Mouse (Mus musculus) neural tube, embryonic 10.5 days (tissue): ENCODE results near the gene Tsks.

Experiments
- DNase-seq: peaks from one replicate; pipeline ENCODE4 v3.0.0-alpha.2; 2017; ENCODE audit warnings: low spot score; ENCODE audit errors: extremely low spot score

Tsks gene

DNA sequence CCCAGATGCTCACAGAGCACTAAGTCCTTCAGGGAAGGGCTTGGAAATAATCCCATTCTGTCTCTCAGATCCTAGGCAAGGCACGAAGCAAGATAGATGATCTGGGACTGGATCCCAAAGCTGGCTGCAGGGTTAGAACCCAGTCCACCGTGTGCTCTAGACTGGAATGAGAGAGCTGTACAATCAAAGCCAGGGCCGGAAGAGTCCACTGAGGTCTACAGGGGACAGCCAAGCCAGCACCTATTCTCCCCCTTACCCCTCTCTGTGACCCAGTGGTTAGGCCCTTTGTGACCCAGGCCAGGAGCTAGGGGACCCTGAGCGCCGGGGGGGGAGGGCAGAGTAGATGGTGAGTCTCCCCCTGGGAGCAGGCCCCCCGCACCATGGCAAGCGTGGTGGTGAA lies at the start of gene Tsks:
Gene Tsks, plus strand, starts transcription at position 301 of the 400 bp plus-strand sequence.
- no peak for DNase-seq

DNA sequence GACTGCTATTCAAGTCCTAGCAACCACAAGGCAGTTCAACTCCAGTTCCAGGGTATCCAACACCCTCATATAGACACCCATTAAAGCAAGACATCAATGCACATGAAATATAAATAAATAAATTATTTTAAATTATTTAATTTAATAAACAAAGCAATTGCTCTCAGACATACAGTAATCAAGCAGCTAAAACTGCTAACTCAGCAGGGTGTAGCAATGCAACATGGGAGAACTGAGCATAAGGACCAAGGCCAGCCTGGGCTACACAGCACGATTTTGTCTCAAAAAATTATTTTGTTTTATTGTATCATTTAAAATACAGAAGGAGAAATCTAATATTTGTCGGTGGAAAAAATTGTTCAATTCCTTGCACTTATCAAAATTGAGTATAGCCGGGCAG lies 48.8 kb upstream of the Tsks start:
- no peak for DNase-seq

DNA sequence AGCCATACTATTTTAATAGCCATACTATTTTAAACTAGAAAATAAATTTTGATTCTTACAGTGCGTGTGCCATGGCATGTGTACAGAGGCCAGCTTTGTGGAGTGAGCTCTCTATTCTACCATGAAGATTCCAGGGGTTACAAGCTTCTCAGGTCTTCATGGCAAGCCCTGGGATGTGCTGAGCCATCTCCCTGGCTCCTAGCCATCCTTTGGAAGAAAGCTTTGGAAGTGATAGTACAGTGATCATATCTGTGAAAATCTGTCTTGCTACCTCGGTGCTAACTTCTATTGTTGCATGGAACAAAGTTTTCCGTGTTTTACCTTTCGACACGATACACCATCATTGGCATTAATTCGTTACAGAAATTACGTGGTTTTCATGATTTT lies 47.8 kb upstream of the Tsks start:
- DNase-seq, result no peak

DNA sequence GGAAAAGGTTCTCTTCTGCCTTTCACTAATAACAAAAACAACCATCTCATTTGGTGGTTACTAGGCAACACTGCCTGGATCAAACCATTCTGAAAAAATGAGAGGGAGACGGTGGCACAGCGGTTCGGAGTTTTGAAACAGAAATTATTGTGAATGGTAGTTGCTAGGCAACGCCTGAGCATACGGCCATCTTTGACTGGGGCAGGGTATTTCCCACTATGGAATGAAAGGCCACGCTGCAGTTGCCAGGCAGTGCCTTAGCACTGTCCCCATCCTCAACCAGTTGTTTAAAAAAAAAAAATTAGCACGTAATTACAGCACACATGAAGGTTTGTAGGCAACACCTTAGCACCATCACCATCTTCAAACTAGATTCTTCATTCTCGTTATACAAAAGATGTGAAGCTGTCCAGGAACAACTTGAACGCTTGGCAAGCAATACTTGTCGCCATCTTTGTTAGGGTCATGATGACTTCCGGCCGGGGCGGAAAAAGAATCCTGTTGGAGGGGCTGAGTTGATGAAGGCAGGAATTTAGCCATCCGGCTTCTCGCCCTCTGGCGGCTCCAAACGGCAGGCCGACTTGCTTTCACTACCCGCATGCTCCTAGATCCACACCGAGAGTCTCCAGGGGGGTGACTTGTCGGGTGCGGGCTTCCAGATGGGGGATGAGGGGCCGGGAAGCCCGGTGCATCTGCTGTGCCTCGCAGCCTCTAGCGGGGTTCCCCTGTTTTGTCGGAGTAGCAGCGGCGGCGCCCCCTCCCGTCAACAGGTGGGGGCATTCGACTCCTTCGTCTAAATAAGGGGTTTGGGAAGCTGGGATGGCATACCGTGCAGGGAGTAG lies 47.2 kb upstream of the Tsks start, which contains the start of gene Fuz:
Gene Fuz, plus strand, starts transcription at position 487 of the 842 bp plus-strand sequence.
- DNase-seq, result peak; percentile 89

DNA sequence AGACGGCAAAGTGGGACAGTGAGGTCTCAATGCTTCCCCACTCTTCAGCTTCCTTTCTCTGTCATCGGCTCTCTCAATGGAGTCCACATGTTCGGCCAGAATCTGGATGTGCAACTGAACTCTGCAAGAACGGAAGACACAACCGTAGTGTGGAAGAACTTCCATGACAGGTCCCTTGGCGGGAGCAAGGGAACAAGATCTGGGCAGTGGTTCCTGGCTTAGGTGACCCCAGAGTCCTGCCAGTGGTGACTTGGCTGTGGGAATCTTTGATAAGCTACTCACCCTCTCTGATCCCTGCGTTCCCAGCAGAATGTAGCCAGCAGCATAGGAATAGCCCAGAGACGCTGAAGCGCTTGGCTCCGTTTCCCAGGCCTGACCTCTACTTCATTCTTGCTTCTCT lies 46.5 kb upstream of the Tsks start:
- no peak for DNase-seq

DNA sequence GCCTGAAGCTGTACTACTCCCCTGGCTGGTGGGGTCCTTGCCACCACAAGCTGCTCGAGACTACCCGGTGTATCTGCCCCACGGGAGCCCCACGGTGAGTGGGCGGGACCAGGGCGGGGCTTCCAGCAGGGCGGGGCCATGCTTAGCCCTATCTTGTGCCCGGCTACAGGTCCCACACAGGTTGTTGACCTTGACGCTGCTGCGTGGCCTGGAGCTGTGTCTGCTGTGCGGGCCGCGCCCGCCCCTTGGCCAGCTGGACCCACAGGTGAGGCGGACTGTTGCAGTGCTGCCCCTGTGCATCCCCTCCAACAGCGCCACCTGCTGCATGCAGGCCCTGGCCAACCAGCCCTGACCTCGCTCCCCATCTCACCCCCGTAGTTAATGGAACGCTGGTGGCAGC lies 44.4 kb upstream of the Tsks start:
- DNase-seq, result no peak

DNA sequence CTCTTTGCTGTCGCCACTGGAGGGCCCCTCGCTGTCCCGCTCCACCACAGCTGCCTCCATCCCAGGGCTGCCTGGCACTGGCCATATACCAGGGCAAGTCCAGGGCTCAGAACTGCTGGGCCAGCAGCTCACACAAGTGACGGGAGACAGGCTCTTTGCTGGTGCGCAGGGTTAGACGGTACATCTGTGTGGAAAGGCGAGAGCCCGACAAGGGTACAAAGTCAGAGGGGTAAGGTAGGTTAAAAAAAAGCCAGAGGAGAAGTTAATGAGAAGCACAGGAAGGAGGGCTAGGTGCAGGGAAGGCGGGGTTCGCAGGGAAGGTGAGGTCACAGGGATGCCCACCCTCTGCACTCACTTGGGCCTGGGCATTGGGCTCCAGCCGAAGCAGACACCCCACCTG lies 42.4 kb upstream of the Tsks start:
- DNase-seq, result no peak

DNA sequence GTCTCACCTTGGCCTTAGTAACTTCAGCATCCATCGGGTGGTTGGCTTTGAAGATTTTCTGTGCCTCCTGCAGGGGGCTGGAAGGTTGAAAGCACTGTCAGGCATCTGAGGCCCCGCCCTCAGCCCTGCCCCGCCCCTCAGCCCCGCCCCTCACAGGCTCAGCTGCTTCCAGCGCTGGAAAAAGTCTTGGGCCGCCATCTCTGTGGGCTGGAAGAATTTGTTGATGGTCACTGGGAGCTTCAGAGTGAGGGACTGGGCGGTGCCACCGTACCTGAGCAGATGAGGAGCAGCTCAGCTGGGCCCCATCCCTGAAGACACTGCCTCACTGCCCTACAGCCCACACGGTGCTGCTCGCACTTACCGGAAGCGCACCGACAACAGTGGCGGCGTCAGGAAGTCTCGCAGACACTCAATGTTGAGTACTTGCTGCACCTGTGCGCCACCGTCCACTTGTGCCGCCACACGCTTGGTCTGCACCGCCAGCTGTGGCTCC lies 41.7 kb upstream of the Tsks start:
- DNase-seq, result peak; percentile 73

DNA sequence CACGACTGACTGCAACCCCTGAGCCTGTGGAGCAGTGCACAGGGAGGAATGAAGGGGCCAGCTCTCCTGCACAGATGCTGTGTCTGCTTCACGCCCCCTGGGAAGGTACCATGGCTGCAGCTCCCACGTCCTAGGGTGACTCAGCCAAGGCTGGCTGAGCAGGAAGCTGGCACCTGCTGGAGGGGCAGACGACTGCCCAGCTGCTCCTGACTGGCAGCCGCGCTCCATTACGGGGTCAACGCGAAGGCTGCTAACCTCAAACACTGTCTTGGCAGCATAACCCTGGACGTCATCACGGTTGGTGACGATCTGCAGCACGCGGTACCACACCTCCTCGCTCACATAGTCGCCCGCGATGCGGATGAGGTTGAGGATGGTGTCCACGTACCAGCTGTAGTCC lies 37.6 kb upstream of the Tsks start:
- DNase-seq, result no peak

DNA sequence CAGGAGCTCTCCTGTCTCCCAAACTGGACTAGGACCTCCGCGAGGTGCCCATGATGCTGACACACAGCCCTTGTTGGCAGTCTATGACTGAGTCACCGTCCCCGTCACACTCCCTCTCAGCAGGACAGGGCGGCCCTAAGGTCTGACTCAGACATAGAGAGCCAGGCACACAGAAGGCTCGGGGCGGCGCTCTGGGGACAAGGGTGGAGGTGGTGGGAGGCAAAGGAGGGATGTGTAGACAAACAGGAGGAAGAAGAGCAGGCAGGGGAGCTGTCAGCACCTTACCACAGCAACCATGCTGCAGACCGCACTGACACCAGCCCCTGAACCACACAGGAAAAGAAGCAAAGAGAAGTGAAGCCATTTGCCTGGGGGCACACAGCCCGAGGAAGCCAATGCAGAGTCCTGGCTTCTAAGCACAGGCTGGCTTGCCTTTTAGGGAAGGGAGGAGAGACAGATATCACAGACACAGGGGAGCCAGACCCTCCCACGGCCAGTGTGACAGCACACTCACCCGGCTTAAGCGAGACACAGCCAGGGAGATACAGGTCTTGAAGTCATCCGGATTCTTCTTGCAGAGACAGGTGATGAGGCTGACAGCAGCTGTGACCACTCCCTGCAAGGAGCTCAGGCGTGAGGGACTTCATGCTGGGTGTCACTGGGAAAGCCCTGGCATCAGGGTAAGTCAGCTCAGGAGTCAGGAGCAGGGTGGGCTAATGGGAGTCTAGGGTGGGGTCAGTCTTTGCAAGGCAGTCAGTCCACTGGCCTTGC lies 34.1 kb upstream of the Tsks start:
- no peak for DNase-seq

DNA sequence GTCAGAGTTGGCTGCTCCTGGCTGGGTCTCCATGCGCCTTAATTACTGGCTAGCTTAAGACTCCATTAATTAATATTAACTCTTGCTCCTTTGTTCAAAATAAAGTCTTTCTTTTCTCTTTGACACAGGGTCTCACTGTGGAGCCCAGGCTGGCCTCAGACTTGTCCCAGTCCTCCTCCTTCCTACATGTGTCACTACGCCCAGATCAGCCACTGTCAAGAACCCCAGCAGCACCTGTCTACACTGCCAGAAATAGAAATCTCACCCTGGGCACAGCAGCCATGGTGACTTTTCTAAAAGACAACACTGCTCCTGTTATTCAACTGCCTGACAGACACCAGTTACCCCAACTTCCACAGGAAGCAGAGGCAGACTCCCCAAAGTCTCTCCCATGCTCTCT lies 28.6 kb upstream of the Tsks start:
- no peak for DNase-seq

DNA sequence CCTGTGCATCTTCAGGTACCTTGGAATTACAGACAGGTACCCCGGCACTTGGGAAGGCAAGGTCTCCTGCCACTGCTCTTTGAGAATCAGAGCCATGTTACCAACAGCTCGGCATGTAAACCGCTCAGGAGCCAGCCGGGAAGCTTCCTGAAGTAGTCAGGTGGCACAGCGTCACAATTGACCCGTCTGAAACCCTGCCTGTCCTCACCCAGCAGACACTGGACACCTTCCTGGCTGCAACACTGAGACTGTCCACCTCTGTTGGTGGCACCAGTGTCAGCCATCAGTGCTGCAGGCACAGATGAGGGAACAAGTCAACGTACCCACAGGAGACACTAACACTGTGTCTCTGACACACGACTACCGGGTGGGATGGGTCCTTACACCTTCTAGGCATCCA lies 27.7 kb upstream of the Tsks start:
- DNase-seq, result no peak

DNA sequence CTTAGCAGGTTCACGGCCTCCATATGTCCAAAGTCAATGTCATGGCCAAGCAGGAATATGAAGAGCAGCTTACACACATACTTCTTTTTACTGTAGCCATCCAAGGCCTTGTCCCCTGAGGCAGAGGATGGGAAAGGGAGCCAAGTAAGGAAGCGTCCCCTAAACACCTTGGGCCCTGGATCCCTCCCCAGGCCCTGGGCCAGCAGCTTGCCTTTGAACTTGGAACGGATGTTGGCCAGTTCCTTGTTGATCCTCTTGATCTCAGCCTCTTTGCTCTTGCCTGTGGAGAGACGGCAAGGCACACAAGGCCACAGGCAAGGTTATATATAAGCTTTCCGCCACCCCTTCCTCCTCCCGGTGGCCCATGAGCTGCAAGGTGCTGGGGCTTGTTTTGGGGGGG lies 26.8 kb upstream of the Tsks start:
- DNase-seq, result no peak

DNA sequence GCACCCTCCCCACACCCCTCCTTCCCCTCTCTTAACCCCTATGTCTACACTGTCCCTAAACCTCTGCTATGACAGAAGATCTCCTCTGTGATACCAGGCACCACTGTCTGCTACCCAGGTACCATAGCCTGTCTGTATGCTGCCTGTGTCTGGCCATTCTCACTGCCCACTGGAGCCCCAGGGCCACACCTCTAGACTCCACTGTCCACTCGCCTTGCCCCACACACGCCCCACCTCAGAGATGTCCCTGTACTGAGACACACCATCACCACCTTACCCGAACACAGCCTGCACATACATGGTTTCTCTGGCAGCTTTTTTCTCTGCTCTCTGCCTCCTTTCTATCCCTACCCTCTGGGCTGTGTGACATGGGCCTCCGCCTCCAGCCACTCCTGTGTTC lies 26.1 kb upstream of the Tsks start:
- no peak for DNase-seq

DNA sequence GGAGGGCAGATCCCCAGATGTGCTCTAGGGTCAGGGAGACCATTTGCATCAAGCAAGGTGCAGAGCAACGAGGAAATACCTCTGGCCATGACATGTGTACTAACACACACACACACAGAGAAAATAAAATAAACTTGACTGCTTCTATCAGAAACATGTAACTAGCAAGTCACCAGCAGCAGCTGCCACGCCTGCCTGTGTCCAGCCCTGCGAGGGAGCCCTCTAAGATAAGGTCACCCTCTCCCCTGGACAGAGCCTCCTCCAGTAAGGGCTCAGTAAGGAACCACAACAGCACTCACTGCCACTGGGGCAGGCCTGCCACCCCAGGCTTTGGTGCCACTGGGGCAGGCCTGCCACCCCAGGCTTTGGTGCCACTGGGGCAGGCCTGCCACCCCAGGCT lies 24.8 kb upstream of the Tsks start:
- DNase-seq, result no peak

DNA sequence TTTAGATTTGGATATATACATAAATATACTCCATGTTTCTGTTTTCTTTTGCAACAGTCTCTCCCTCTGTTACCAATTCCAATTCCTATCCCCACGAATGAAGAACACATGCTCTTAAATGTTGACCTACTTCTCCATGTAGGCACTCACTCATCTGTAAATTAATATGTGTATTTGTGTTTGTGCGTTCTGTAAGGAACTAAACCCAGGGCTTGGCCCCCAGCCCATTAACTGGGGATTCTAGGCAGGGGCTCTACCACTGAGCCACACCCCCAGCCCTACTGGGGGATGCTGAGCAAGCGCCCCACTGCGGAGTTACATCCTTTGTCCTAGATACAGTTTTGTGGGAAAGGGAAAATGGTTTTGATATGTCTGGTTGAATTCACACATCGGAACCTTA lies 23.9 kb upstream of the Tsks start:
- no peak for DNase-seq

DNA sequence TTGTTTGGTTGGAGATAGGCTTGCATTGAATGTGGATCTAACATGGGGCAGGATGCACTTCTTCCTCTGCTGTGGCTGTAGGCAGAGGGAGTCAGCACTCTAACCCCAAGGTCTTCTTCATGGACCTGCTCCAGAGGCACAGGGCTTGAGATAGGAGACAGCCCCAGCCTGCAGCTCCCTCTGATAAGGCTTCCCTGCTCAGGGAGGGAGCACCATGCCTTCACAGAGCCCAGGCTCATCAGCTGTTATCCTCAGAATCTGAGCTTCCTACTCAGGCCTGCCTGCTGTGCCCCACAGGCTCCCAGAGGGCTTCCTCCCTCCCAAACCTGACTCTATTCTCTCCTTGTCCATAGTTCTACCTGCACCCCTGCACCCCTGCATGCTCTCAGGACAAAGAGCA lies 20.5 kb upstream of the Tsks start:
- DNase-seq, result no peak

DNA sequence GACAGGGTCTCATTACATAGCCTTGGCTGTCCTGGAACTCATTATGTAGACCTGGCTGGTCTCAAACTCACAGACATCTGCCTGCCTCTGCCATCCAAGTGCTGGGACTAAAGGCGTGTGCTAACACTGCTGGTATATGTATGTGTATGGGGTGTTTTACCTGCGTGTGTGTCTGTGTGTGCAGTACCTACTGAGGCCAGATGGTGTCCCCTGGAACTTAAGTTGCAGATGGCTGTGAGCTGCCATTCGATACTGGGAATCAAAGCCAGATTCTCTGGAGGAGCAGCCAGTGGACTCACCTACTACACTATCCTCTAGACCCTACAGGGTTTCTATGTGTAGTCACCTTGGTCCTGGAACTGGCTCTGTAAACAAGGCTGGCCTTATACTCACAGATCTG lies 17.5 kb upstream of the Tsks start:
- DNase-seq, result no peak

DNA sequence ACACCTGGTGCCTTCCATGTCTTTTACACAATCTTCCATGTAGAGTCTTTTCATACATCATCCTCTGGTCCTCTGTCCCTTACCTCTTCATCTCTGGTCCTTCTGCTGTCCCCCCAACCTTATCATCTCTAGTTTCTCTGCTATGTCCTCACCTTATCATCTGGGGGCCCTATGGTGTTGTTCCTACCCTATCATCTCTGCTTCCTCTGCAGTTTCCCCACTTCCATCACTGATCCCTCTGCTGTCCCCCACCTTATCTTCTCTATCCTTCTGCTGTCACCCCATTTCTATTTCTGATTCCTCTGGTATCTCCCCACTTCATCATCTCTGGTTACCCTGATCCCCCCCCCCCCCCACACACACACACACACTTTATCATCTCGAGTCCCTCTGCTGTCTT lies 14.4 kb upstream of the Tsks start:
- no peak for DNase-seq

DNA sequence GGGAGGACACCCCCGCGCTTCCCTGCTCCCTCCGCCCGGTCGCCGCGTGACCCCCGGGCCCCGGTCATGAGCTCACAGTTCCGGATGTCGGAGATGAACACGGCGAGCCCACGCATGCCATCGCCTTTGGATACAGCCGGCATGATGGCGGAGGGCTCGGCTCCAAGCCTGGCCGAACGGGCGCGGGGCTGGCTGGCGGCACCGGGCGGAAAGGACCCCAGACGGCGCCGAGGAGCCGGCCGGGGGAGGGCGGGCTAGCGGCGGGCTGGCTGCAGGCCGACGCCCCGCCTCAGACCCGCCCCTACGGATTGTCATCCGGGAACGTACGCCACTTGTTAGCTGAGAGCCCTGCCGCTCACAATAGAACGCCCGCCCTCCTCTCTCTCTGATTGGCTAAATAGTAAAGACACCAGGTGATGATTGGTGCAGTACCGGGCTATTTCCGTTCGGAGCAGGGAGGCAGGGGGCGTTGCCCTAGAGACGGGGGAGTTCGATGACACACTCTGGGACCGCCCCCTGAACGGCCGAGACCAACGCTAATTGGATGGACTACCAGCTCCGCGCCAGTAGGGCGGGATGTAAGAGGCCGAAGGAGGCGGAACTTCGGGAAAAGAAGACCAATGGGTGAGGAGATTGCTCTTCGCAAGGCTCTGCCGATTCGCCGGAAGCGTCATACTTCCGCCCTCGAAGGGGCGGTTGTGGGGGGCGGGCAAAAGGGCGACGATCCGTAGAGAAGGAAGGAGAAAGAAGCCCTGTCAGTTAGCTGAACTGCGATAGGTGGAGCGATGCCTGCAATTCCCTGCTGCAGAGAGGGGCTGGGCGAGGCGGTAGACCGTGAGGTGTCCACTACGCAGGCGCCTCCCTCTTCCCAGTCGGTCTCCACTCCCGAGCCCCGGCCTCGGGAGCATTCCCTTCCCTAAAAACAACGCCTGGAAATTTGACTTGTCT lies 13.5 kb upstream of the Tsks start, which contains the start of gene Ap2a1:
Gene Ap2a1, minus strand, starts transcription at position 293 of the 948 bp plus-strand sequence.
- peak; percentile 98 for DNase-seq

DNA sequence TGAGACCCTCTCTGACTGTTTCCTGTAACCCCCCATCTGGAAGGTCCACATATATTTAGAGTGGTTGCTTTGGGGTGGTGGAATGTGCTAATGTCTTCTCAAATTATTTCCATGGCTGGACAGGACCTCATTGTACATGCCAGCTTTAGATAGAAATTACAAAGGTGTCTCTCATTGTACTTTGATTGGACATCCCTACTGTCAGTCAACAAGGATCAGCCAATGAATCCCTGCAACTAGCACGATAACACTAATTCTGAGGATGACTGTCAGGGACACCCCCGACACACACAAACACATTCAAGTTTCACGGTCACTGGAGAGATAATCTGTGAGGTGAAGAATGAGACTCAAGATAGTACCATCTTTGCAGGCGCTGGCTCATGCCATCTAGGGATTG lies 4.3 kb upstream of the Tsks start:
- DNase-seq, result no peak
